Mouse (Mus musculus): ENCODE results near the gene Txndc2.

Txndc2 gene

DNA sequence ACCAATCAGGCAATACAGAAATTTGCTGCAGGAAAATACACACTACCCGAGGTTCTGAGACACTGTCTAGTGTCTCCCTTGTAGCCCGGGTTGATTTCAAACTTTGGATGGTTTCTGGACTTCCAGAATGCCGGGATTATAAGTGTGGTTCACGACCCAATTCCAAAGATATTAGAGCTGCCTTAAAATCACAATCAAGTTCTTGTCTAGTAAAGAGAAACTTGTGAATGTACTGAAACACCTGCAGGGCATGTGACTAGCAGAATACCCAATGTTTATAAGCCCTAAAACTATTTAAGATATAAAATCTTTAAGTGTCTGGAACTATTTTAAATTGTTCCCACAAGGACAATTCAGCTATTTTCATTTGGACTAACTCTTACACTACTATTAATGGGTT is 30.2 kb downstream of the Txndc2 start:
- DNase-seq = no peak

DNA sequence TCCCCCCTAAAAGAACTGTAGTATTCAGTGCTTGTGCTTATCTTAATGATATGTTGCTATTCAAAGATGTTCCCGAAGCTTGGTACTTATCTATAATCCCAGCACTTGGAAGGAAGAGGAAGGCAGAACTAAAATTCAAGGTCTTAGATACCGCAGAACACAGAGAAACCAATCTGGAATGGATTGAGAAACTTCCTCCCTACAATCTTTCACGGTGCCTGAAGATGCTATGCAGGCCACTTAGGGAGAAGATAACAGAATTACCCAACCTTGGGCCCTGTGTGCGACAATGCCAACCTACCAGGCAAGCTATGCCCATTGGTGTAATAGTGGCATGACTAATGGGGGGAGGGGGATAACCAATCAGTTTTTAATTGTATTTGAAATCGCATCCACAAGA is 33.2 kb downstream of the Txndc2 start:
- DNase-seq = no peak

DNA sequence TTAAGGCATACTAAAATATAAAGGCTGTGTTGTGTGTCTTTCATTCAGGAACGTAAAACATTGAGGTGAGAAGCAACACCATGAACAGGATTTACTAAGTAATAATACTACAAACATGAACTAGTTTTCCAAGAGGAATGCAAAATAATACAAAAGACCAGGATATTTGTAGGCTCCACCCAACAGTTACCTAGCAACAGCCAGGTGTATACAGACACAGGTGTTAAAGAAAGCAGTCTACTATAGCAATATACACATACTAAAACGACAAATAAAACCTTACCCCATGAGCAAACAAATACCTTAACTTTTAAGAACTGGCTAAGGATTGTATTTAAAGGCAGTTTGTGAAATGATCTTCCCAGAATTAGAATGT is 33.7 kb downstream of the Txndc2 start:
- DNase-seq = no peak

DNA sequence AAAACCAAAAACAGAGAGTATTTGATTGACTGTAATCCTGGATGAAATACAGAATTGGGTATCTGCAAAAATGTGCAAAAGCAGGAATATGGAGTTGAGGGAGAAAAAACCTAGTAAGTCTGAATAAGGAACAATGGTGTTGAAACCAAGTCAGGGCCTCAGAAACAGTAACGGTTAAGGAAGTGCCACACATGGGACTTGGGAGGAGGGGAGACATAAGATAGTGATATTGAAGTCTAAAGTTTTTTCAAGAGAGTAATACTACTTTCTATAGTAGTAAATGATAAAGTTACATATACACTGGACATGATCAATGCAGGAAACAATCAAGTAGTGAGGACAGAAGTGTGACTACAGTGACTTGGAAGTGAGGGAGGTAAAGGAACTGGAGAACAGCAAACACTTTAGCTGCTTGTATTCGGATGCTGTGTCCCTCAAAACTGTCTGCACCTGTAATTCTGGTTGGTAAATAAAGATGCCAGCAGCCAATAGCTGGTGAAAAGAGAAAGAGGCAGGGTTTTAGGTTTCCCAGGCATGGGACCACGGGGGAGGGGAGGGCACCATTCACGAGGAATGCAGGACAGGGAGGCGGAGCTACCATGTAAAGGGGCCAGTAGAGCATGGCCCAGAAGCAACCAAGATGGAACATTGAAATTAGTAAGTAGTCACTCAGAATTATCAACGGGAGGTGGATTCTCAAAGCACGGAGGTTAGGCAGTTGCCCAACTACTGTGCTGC is 34.2 kb downstream of the Txndc2 start:
- no peak for DNase-seq

DNA sequence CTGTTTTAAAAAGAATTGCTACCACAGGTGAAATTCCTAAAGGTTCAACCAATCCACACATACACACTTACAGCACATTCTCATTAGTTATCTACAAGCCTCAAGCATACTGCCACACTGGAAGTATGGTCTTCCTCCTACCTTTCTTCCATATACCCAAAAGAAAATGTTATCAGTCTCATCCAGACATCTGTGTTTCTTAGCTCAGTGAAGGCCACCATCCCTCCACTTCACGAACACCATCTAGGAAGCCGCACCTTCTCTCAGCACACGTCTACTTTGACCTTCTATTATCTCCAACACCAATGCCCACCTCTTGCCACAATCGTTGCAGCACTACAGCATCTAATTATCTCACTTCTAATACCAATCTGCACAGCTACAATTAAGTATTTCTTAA is 36.0 kb downstream of the Txndc2 start:
- no peak for DNase-seq

DNA sequence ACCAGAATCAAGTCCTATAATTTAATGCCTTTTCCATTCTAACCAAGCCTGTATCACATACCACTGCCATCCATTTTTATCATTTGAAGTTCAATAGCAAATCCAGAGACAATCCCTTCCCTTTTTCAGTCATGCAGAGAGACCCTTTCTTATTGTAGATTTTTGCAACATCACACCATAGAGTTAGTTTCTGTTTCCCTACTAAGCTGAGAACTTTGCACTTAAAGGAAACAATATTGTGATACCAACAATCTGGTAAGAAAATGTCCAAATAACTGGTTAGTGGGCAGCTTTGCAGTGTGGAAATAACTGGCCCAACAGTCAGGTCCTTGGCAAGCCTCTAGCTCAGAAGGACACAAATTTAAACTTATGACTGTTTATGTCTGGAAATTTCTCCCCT is 37.1 kb downstream of the Txndc2 start:
- no peak for DNase-seq

DNA sequence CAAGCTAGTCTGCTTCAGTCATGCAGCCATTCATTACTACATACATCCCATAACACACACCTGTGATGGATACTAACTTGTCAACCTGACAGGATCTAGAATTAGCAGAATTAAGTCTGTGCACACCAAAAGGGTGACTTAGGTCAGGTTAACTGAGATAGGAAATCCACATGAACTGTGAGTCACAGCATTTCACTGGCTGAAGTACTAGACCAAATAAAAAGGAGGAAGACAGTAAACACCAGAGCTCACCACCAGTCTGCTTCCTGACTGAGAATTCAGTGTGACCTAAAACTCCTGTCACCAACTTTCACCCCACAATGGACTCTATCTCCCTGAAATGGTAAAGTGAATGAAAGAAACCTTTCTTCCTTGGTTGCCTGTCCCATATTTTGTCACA is 37.7 kb downstream of the Txndc2 start:
- no peak for DNase-seq

DNA sequence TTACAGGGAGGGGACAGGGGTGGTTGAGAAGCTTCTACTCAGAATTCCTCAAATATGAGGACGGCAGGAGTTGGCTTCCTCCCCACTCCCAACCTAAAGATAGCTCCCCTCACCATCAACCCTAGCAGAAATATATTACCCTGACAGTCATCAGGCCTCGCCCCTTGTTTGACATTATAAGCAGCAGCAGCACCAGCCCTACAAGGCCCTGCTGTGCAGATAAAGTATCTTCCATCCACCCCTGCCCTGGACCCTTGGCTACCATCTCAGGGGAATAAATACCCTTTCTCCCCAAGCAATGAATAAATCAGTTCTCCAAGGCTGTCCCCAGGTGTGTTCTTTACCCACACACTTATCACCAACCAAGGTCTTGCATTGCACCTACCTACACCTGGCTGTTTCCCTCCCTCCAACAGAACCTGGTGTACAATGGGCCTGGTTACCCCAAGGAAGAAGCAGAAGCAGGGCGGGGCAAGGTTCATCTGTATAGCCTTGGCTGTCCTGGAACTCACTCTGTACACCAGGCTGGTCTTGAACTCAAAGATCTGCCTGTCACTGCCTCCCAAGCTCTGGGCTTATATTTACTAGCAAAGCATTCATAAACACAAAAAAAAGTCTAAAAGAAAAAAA is 44.0 kb downstream of the Txndc2 start:
- DNase-seq = no peak

DNA sequence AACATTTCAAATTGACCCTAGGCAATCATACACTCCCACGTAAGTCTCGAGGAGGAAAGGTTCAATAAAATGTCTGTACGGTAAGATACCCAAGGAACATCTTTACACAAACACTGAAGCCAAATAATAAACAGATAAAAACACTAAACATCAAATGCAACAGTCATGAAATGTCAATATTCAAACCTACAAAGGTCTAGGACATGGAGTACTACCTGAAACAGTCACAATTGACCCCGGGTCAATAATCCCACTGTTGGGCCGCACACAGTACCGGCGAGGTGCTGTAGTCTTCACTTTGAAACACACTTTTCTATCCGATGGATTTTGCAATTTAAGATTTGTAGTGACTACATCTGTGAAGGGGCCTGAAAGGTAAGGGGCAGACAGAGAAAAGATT is 47.3 kb downstream of the Txndc2 start:
- DNase-seq = no peak
